Mouse (Mus musculus) myocyte (in vitro differentiated cells): ENCODE measurements around the gene Foxp4. TPM values are rescaled to one million over a fixed set of nuclear protein-coding genes. Genes with fewer than 3 reads are reported as not detected.

Experiments
- H3K27me3 ChIP-seq: one replicate; pipeline ENCODE4 v1.6.1; 2011; ENCODE audit not compliant: control insufficient read depth, insufficient read depth, insufficient read length
- H3K36me3 ChIP-seq: one replicate; pipeline ENCODE4 v1.6.1; 2011; ENCODE audit not compliant: control insufficient read depth, insufficient read depth
- H3K4me2 ChIP-seq: one replicate; pipeline ENCODE4 v1.6.1; 2011; ENCODE audit warnings: low read depth, control low read depth
- H3K4me3 ChIP-seq: one replicate; pipeline ENCODE4 v1.5.1; 2011; ENCODE audit warnings: mild to moderate bottlenecking, control low read depth, moderate library complexity
- H3K79me2 ChIP-seq: one replicate; pipeline ENCODE4 v1.6.1; 2011; ENCODE audit not compliant: control insufficient read depth, insufficient read depth
- H3ac ChIP-seq: one replicate; pipeline ENCODE4 v1.6.1; 2011; ENCODE audit not compliant: control insufficient read depth, insufficient read length
- CEBPB ChIP-seq: IDR thresholded peaks from 2 replicates; pipeline ENCODE4 v1.6.1; 2011; ENCODE audit warnings: mild to moderate bottlenecking, moderate library complexity; ENCODE audit not compliant: poor library complexity, insufficient read depth, severe bottlenecking
- E2F4 ChIP-seq: IDR thresholded peaks from one replicate; pipeline ENCODE4 v1.6.1; 2011; ENCODE audit warnings: mild to moderate bottlenecking, control low read depth, moderate library complexity; ENCODE audit not compliant: insufficient read depth
- MAX ChIP-seq: IDR thresholded peaks from one replicate; pipeline ENCODE4 v1.6.1; 2011; ENCODE audit warnings: low read depth, mild to moderate bottlenecking, control low read depth
- MYOD1 ChIP-seq, 3 experiments: IDR thresholded peaks; one replicate each; pipeline ENCODE4 v1.6.1; 2011; ENCODE audit warnings: control low read depth in 2 of 3, low read depth in 2 of 3, mild to moderate bottlenecking in 2 of 3, moderate library complexity in 1 of 3; ENCODE audit not compliant: insufficient read length in 2 of 3, control insufficient read depth in 1 of 3
- MYOG ChIP-seq, 3 experiments: IDR thresholded peaks; one replicate each; pipeline ENCODE4 v1.6.1; 2011; ENCODE audit warnings: control low read depth in 2 of 3, low read depth in 2 of 3, mild to moderate bottlenecking in 2 of 3; ENCODE audit not compliant: insufficient read length in 2 of 3, control insufficient read depth in 1 of 3, insufficient read depth in 1 of 3
- POLR2A ChIP-seq: IDR thresholded peaks from one replicate; pipeline ENCODE4 v1.6.1; 2011; ENCODE audit warnings: low read depth, mild to moderate bottlenecking, control low read depth, moderate library complexity; ENCODE audit not compliant: insufficient read length
- POLR2AphosphoS2 ChIP-seq: IDR thresholded peaks from one replicate; pipeline ENCODE4 v1.6.1; 2011; ENCODE audit warnings: low read depth, control low read depth; ENCODE audit not compliant: insufficient read length
- REST ChIP-seq: IDR thresholded peaks from one replicate; pipeline ENCODE4 v1.6.1; 2011; ENCODE audit warnings: mild to moderate bottlenecking, control low read depth, moderate library complexity; ENCODE audit not compliant: insufficient read depth, insufficient read length
- SRF ChIP-seq: IDR thresholded peaks from one replicate; pipeline ENCODE4 v1.6.1; 2011; ENCODE audit warnings: low read depth; ENCODE audit not compliant: control insufficient read depth, insufficient read length
- TCF12 ChIP-seq: IDR thresholded peaks from one replicate; pipeline ENCODE4 v1.6.1; 2011; ENCODE audit warnings: mild to moderate bottlenecking, control low read depth; ENCODE audit not compliant: poor library complexity, insufficient read depth, severe bottlenecking
- TCF3 ChIP-seq: IDR thresholded peaks from one replicate; pipeline ENCODE4 v1.6.1; 2011; ENCODE audit warnings: low read depth, control low read depth; ENCODE audit not compliant: insufficient read length
- USF1 ChIP-seq: IDR thresholded peaks from one replicate; pipeline ENCODE4 v1.6.1; 2011; ENCODE audit warnings: low read depth, mild to moderate bottlenecking, control low read depth, moderate library complexity
- polyA plus RNA-seq: library from polyadenylated mRNA; unstranded; fragments of >200 nt; fragmentation: generic; extraction: Trizol; gene quantifications from one replicate; pipeline ENCODE4 v1.2.1, GENCODE M21; 2012; ENCODE audit warnings: missing spikeins

Foxp4 gene
- polyA plus RNA-seq, 1 experiment, result 24.7 TPM

DNA sequence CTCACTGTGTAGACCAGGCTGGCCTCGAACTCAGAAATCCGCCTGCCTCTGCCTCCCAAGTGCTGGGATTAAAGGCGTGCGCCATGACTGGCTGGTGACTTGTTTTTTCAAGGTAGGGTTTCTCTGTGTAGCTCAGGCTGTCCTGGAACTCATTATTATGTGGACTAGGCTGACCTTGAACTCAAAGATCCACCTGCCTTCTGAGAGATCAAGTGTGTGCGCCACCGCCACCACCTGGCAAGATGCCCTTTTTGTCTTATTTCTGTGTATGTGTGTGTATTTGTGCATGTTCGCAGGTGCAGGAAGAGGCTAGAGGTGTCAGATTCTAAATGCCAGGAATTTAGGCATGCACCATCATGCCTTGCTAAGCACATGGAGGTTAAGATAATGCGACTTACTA, 32.0 kb upstream of the Foxp4 start:
- Histone ChIP-seq H3K36me3 (no peaks in the 10 kb centered on the region), H3K27me3 (peaks cover 17% of the 10 kb centered on the region), H3ac (no peak overlapping the region), H3K4me3 (no peak overlapping the region), H3K4me2 (no peak overlapping the region), H3K79me2 (no peaks in the 10 kb centered on the region)
- no peak for TF ChIP-seq E2F4
- no peak for TF ChIP-seq MYOG (IDR thresholded peaks at IDR 0.05; ENCODE audit: control insufficient read depth in 1 of 3, insufficient read depth in 1 of 3, insufficient read length in 2 of 3, low read depth in 2 of 3)
- no peak for TF ChIP-seq TCF3
- no peak for TF ChIP-seq USF1
- TF ChIP-seq REST, result no peak
- TF ChIP-seq MYOD1 (IDR thresholded peaks at IDR 0.05; ENCODE audit: control insufficient read depth in 1 of 3, insufficient read length in 2 of 3, low read depth in 2 of 3), result no peak
- no peak for TF ChIP-seq TCF12
- no peak for TF ChIP-seq MAX
- no peak for TF ChIP-seq SRF
- no peak for TF ChIP-seq CEBPB
- no peak for TF ChIP-seq POLR2A
- no peak for TF ChIP-seq POLR2AphosphoS2

- Histone ChIP-seq H3K4me2 (no peak overlapping the region), H3K36me3 (no peaks in the 10 kb centered on the region), H3K4me3 (no peak overlapping the region), H3K79me2 (no peaks in the 10 kb centered on the region), H3K27me3 (peaks cover 17% of the 10 kb centered on the region), H3ac (no peak overlapping the region)
- no peak for TF ChIP-seq MAX
- TF ChIP-seq POLR2A, result no peak
- no peak for TF ChIP-seq REST
- TF ChIP-seq MYOD1 (IDR thresholded peaks at IDR 0.05; ENCODE audit: control insufficient read depth in 1 of 3, insufficient read length in 2 of 3, low read depth in 2 of 3), result no peak
- TF ChIP-seq POLR2AphosphoS2, result no peak
- TF ChIP-seq CEBPB, result no peak
- TF ChIP-seq SRF, result no peak
These were observed 30.8 kb upstream of the Foxp4 start for GRCm38 (mm10) chr17:47955054-47955741.

DNA sequence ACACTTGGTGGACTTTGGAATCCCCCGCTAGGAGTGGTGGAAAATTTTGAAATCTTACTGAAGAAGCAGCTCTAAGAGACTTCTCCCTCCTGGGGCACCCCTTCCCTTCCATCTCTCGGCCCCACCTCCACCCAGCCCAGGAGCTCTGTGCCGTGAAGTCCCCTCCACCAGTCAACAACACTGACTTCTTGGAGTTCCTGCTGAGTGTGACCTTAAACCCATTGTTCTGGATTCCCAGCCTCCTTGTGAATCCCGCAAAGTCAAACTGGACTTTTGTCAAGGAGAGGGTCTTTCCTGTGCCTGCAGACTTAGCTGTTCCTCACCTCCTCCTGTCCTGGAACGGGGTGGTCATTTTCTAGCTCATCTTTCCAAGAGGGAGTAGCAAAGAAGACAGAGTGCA, 28.8 kb upstream of the Foxp4 start:
- Histone ChIP-seq H3K27me3 (peaks cover 17% of the 10 kb centered on the region), H3ac (no peak overlapping the region), H3K79me2 (no peaks in the 10 kb centered on the region), H3K4me2 (no peak overlapping the region), H3K4me3 (no peak overlapping the region), H3K36me3 (no peaks in the 10 kb centered on the region)
- no peak for TF ChIP-seq USF1
- TF ChIP-seq MAX, result no peak
- TF ChIP-seq CEBPB, result no peak
- no peak for TF ChIP-seq POLR2AphosphoS2
- no peak for TF ChIP-seq TCF12
- no peak for TF ChIP-seq TCF3
- TF ChIP-seq MYOD1 (IDR thresholded peaks at IDR 0.05; ENCODE audit: control insufficient read depth in 1 of 3, insufficient read length in 2 of 3, low read depth in 2 of 3), result no peak
- no peak for TF ChIP-seq REST
- TF ChIP-seq SRF, result no peak
- TF ChIP-seq MYOG (IDR thresholded peaks at IDR 0.05; ENCODE audit: control insufficient read depth in 1 of 3, insufficient read depth in 1 of 3, insufficient read length in 2 of 3, low read depth in 2 of 3), result no peak
- no peak for TF ChIP-seq POLR2A
- TF ChIP-seq E2F4, result no peak

DNA sequence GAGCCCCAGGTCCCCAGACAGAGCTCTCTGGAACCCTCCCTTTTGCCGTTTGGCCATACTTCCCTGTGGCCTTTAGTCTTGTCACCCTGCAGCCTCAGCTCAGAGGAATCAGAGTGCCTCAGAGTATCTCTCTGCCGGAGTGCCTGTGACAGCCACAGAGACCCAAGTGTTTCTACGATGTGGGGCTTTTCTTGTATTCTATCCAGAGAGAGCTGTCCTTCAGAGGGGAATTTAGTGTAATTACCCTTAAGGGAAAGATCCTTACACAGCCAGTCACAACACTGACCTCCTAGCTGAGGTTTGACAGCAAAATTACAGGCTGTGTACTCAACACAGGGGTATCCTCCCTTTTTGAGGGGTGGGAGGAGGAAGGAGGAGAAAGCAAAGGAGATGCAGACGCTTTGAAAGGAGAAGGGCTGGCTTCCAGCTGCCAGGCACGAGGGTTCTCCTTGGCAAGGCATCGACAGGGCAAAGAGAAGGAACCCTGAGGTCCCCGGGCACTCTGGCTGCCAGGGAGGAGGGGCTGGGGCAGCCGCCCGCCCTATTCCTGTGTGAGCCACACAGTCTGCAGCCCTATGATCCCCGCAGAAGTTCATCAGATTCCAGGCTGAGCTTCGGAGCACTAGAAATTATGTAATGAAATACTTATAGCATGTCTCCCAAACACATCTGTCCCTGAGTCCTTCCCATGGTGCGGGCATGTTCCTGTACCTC, 28.1 kb upstream of the Foxp4 start:
- H3K4me2 ChIP-seq, result no peak overlapping the region
- no peak overlapping the region for H3ac ChIP-seq
- TF ChIP-seq CEBPB (no peak), MYOD1 (IDR thresholded peaks at IDR 0.05; ENCODE audit: control insufficient read depth in 1 of 3, insufficient read length in 2 of 3, low read depth in 2 of 3) (no peak), REST (no peak), MAX (no peak), E2F4 (no peak), TCF12 (no peak), POLR2AphosphoS2 (no peak), MYOG (IDR thresholded peaks at IDR 0.05; ENCODE audit: control insufficient read depth in 1 of 3, insufficient read depth in 1 of 3, insufficient read length in 2 of 3, low read depth in 2 of 3) (no peak), SRF (no peak), TCF3 (no peak), USF1 (no peak), POLR2A (no peak)
- no peak overlapping the region for H3K4me3 ChIP-seq
- H3K79me2 ChIP-seq, result no peaks in the 10 kb centered on the region
- no peaks in the 10 kb centered on the region for H3K36me3 ChIP-seq
- peaks cover 17% of the 10 kb centered on the region for H3K27me3 ChIP-seq

DNA sequence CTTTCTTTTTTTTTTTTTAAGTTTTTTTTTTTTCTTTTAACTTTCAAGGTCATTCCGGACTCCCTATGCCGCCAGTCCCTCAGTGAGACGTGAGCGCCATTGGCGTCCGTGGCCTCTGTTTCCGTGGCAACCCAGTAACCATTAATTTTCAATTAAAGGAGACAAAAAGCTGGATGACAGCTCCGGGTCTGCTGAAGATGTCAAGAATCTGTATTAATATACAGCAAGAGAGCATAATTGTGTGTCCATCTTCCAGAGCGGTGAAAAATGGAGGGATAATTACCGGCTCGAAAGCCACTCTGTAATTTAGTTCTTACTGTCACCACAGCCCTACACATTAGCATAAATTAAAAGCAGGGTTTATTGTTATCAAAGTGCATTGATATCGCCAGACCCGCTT, 27.0 kb upstream of the Foxp4 start:
- no peak overlapping the region for H3ac ChIP-seq

More for the DNA sequence above, 27.0 kb upstream of the Foxp4 start:
- no peak for TF ChIP-seq MYOD1 (IDR thresholded peaks at IDR 0.05; ENCODE audit: control insufficient read depth in 1 of 3, insufficient read length in 2 of 3, low read depth in 2 of 3)
- TF ChIP-seq TCF12, result no peak
- no peak for TF ChIP-seq POLR2AphosphoS2
- TF ChIP-seq TCF3, result no peak
- no peak for TF ChIP-seq USF1
- no peak for TF ChIP-seq CEBPB
- no peak for TF ChIP-seq REST
- no peak for TF ChIP-seq SRF
- no peak for TF ChIP-seq MAX
- no peak for TF ChIP-seq E2F4
- TF ChIP-seq MYOG (IDR thresholded peaks at IDR 0.05; ENCODE audit: control insufficient read depth in 1 of 3, insufficient read depth in 1 of 3, insufficient read length in 2 of 3, low read depth in 2 of 3), result no peak
- TF ChIP-seq POLR2A, result no peak
- Histone ChIP-seq H3K4me3 (no peak overlapping the region), H3K79me2 (no peaks in the 10 kb centered on the region), H3K36me3 (no peaks in the 10 kb centered on the region), H3K27me3 (peaks cover 17% of the 10 kb centered on the region), H3K4me2 (no peak overlapping the region)
